Mouse (Mus musculus): ENCODE data around the gene Fam227b. TPM values are rescaled to one million over a fixed set of nuclear protein-coding genes. Genes with fewer than 3 reads are reported as not detected.

The Fam227b gene
- polyA plus RNA-seq, 1 experiment from 2014 or later, result not detected

- Histone ChIP-seq H3K27me3 (replicated peaks) (no peaks in the 10 kb centered on the region), H3K27ac (no peak overlapping the region), H3K4me2 (no peak overlapping the region), H3K9me3 (replicated peaks) (no peaks in the 10 kb centered on the region), H3K9ac (no peak overlapping the region), H3K4me1 (no peaks in the 10 kb centered on the region), H3K36me3 (no peaks in the 10 kb centered on the region), H3K4me3 (no peak overlapping the region)
- WGBS (ENCODE audit: insufficient replicate concordance), result 55% methylated on average over 6 of the region's 6 CpGs
- ATAC-seq, result no peak
Observed at GRCm38 (mm10) chr2:126052749-126053557, 98.9 kb downstream of the Fam227b start.

GRCm38 (mm10) chr2:126045621-126046020 is 106.2 kb downstream of the Fam227b start:
- Histone ChIP-seq H3K27ac (no peak overlapping the region), H3K4me3 (no peak overlapping the region), H3K9me3 (replicated peaks) (no peaks in the 10 kb centered on the region), H3K4me1 (no peaks in the 10 kb centered on the region), H3K4me2 (no peak overlapping the region), H3K27me3 (replicated peaks) (no peaks in the 10 kb centered on the region), H3K9ac (no peak overlapping the region), H3K36me3 (no peaks in the 10 kb centered on the region)
- WGBS (ENCODE audit: insufficient replicate concordance), result 74% methylated on average over 5 of the region's 5 CpGs
- ATAC-seq, result no peak

- Histone ChIP-seq H3K4me2 (no peak overlapping the region), H3K4me3 (no peak overlapping the region), H3K27ac (no peak overlapping the region), H3K27me3 (replicated peaks) (no peaks in the 10 kb centered on the region), H3K36me3 (no peaks in the 10 kb centered on the region), H3K4me1 (no peaks in the 10 kb centered on the region), H3K9me3 (replicated peaks) (no peaks in the 10 kb centered on the region), H3K9ac (no peak overlapping the region)
- 59% methylated on average over 3 of the region's 3 CpGs for WGBS (ENCODE audit: insufficient replicate concordance)
- no peak for ATAC-seq
Observed at GRCm38 (mm10) chr2:126042674-126043073, 109.1 kb downstream of the Fam227b start.

- H3K27ac ChIP-seq, result no peak overlapping the region
- H3K27me3 ChIP-seq (replicated peaks), result no peaks in the 10 kb centered on the region; the same call in 1 of the 2 replicates
- no peaks in the 10 kb centered on the region for H3K9me3 ChIP-seq (replicated peaks)
- no peak for ATAC-seq
- H3K36me3 ChIP-seq, result no peaks in the 10 kb centered on the region
- no peak overlapping the region for H3K9ac ChIP-seq
- 77% methylated on average over 6 of the region's 6 CpGs for WGBS (ENCODE audit: insufficient replicate concordance)
- H3K4me3 ChIP-seq, result no peak overlapping the region
- no peaks in the 10 kb centered on the region for H3K4me1 ChIP-seq
- no peak overlapping the region for H3K4me2 ChIP-seq
Observed at GRCm38 (mm10) chr2:126041237-126041636, 110.6 kb downstream of the Fam227b start.

- Histone ChIP-seq H3K4me3 (no peak overlapping the region), H3K36me3 (no peaks in the 10 kb centered on the region), H3K27ac (no peak overlapping the region), H3K9ac (no peak overlapping the region), H3K4me2 (no peak overlapping the region), H3K9me3 (replicated peaks) (no peaks in the 10 kb centered on the region), H3K4me1 (no peaks in the 10 kb centered on the region), H3K27me3 (replicated peaks) (no peaks in the 10 kb centered on the region; the same call in 1 of the 2 replicates)
- ATAC-seq, result no peak
- WGBS (ENCODE audit: insufficient replicate concordance), result 54% methylated on average over 2 of the region's 2 CpGs
Observed at GRCm38 (mm10) chr2:126040651-126041050, 111.2 kb downstream of the Fam227b start.

- no peak for ATAC-seq
- Histone ChIP-seq H3K4me1 (no peaks in the 10 kb centered on the region), H3K27ac (no peak overlapping the region), H3K4me3 (no peak overlapping the region), H3K4me2 (no peak overlapping the region), H3K9ac (no peak overlapping the region), H3K27me3 (replicated peaks) (no peaks in the 10 kb centered on the region; the same call in 1 of the 2 replicates), H3K36me3 (no peaks in the 10 kb centered on the region), H3K9me3 (replicated peaks) (no peaks in the 10 kb centered on the region)
- 52% methylated on average over 4 of the region's 4 CpGs for WGBS (ENCODE audit: insufficient replicate concordance)
Observed at GRCm38 (mm10) chr2:126039414-126039891, 112.4 kb downstream of the Fam227b start.

- Histone ChIP-seq H3K9me3 (replicated peaks) (no peaks in the 10 kb centered on the region), H3K4me2 (no peak overlapping the region), H3K27ac (no peak overlapping the region), H3K36me3 (no peaks in the 10 kb centered on the region), H3K4me3 (no peak overlapping the region), H3K9ac (no peak overlapping the region), H3K27me3 (replicated peaks) (no peaks in the 10 kb centered on the region; the same call in 1 of the 2 replicates), H3K4me1 (no peaks in the 10 kb centered on the region)
- WGBS (ENCODE audit: insufficient replicate concordance), result 58% methylated on average over 7 of the region's 7 CpGs
- ATAC-seq, result no peak
Observed at GRCm38 (mm10) chr2:126038221-126039000, 113.4 kb downstream of the Fam227b start.

- no peaks in the 10 kb centered on the region for H3K4me1 ChIP-seq
- no peaks in the 10 kb centered on the region for H3K36me3 ChIP-seq
- H3K27me3 ChIP-seq (replicated peaks), result no peaks in the 10 kb centered on the region; the same call in 1 of the 2 replicates
- no peak overlapping the region for H3K9ac ChIP-seq
- H3K9me3 ChIP-seq (replicated peaks), result no peaks in the 10 kb centered on the region
- H3K4me3 ChIP-seq, result no peak overlapping the region
- no peak overlapping the region for H3K27ac ChIP-seq
- no peak overlapping the region for H3K4me2 ChIP-seq
- 78% methylated on average over 4 of the region's 4 CpGs for WGBS (ENCODE audit: insufficient replicate concordance)
- no peak for ATAC-seq
Observed at GRCm38 (mm10) chr2:126036121-126036520, 115.7 kb downstream of the Fam227b start.

- H3K9me3 ChIP-seq (replicated peaks), result no peaks in the 10 kb centered on the region
- no peaks in the 10 kb centered on the region for H3K4me1 ChIP-seq
- no peaks in the 10 kb centered on the region for H3K36me3 ChIP-seq
- 57% methylated on average over 15 of the region's 15 CpGs for WGBS (ENCODE audit: insufficient replicate concordance)
- H3K9ac ChIP-seq, result no peak overlapping the region
- ATAC-seq, result no peak
- H3K27ac ChIP-seq, result no peak overlapping the region
- H3K27me3 ChIP-seq (replicated peaks), result no peaks in the 10 kb centered on the region; the same call in 1 of the 2 replicates
- no peak overlapping the region for H3K4me2 ChIP-seq
- H3K4me3 ChIP-seq, result no peak overlapping the region
Observed at GRCm38 (mm10) chr2:126035013-126035770, 116.6 kb downstream of the Fam227b start.

- Histone ChIP-seq H3K27ac (no peak within 1 kb of the TSS), H3K9me3 (replicated peaks) (no peaks in the 10 kb centered on the region)
Observed at GRCm38 (mm10) chr2:126034379-126035005, 117.3 kb downstream of the Fam227b start, which contains the start of gene Fgf7. Fgf7 (plus strand) TSS chr2:126034658.

More at GRCm38 (mm10) chr2:126034379-126035005, 117.3 kb downstream of the Fam227b start, which contains the start of gene Fgf7:
- 72% methylated on average over 15 of the region's 15 CpGs for WGBS (ENCODE audit: insufficient replicate concordance)
- ATAC-seq, result no peak
- Histone ChIP-seq H3K36me3 (no peaks in the 10 kb centered on the region), H3K4me2 (no peak within 1 kb of the TSS), H3K4me3 (no peak within 1 kb of the TSS), H3K4me1 (no peaks in the 10 kb centered on the region), H3K27me3 (replicated peaks) (no peaks in the 10 kb centered on the region; the same call in 1 of the 2 replicates), H3K9ac (no peak within 1 kb of the TSS)

Data from liver, embryonic 12.5 days (tissue).